Mouse (Mus musculus): ENCODE measurements around the gene Fam186a. TPM values are rescaled to one million over a fixed set of nuclear protein-coding genes. Genes with fewer than 3 reads are reported as not detected.
A peak's percentile ranks its signal among the peaks of the same experiment; 100 is the strongest.

Fam186a gene
- polyA plus RNA-seq, 2 experiments = 0.05 TPM; not detected in 1

DNA sequence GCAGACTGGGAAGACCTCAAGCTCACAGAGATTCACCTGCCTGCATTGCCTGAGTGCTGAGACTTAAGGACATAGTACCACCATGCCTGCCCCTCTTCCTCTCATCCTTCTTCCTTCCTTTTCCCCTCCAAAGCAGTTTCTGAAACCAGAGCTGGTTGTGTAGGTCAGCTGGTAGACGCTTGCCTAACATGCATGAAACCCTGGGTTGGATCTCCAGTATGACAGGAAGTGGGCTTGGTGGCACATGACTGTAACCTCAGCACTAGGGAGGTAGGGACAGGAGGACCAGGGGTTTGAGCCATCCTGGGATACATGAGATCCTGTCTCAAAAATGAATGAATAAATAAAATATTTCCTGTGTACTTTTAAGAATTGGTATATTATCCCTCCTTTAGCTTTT lies 59.3 kb downstream of the Fam186a start:
- ATAC-seq (ENCODE audit: low FRiP score, low read depth) = no peak
- WGBS = 57% methylated on average over 1 of the region's 1 CpGs
- Histone ChIP-seq H3K27me3 (ENCODE audit: control insufficient read depth, insufficient read depth, low read length) (no peaks in the 10 kb centered on the region), H3K4me3 (replicated peaks; ENCODE audit: low read length) (no peak overlapping the region), H3K9ac (ENCODE audit: low read depth, low read length, severe bottlenecking) (no peak overlapping the region), H3K27ac (replicated peaks; ENCODE audit: low read depth, low read length) (no peak overlapping the region), H3K36me3 (ENCODE audit: control insufficient read depth, insufficient read depth, low read length) (no peaks in the 10 kb centered on the region), H3K9me3 (ENCODE audit: control insufficient read depth, low read length) (no peaks in the 10 kb centered on the region), H3K4me2 (replicated peaks; ENCODE audit: low read depth, low read length, severe bottlenecking) (no peak overlapping the region), H3K4me1 (ENCODE audit: control insufficient read depth, insufficient read depth, low read length) (no peaks in the 10 kb centered on the region)
- no peak for TF ChIP-seq POLR2A (IDR thresholded peaks at IDR 0.05; ENCODE audit: borderline replicate concordance, extremely low read depth, insufficient read depth, insufficient read length)
- DNase-seq (ENCODE audit: low spot score) = no peak

DNA sequence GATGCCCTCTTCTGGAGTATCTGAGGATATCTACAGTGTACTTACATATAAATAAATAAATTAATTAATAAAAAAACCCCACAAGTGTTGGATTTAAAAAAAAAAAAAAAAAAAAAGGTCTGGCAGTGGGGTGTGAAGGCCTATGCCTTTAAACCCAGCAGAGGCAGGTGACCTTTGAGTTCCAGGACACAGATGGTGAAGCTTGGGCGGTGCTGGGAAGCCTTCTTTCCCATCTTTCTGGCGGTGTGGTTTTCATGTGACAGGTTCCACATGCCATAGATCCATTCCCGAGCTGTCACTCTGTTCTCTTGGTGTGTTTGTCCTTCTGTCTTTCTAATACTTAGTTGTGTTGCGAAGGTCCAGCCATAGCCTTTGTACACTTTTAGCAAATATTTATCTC lies 59.8 kb downstream of the Fam186a start:
- WGBS = 83% methylated on average over 4 of the region's 4 CpGs
- TF ChIP-seq POLR2A (IDR thresholded peaks at IDR 0.05; ENCODE audit: borderline replicate concordance, extremely low read depth, insufficient read depth, insufficient read length) = no peak

GRCm38 (mm10) chr15:99904841-99905240 lies 62.0 kb downstream of the Fam186a start:
- H3K4me3 ChIP-seq (replicated peaks; ENCODE audit: low read length) = no peak overlapping the region
- H3K4me1 ChIP-seq (ENCODE audit: control insufficient read depth, insufficient read depth, low read length) = no peaks in the 10 kb centered on the region
- H3K27me3 ChIP-seq (ENCODE audit: control insufficient read depth, insufficient read depth, low read length) = no peaks in the 10 kb centered on the region
- no peak overlapping the region for H3K4me2 ChIP-seq (replicated peaks; ENCODE audit: low read depth, low read length, severe bottlenecking)
- DNase-seq (ENCODE audit: low spot score) (no peak), ATAC-seq (ENCODE audit: low FRiP score, low read depth) (no peak)
- WGBS = 70% methylated on average over 9 of the region's 9 CpGs
- H3K27ac ChIP-seq (replicated peaks; ENCODE audit: low read depth, low read length) = no peak overlapping the region
- no peak for TF ChIP-seq POLR2A (IDR thresholded peaks at IDR 0.05; ENCODE audit: borderline replicate concordance, extremely low read depth, insufficient read depth, insufficient read length)
- no peaks in the 10 kb centered on the region for H3K9me3 ChIP-seq (ENCODE audit: control insufficient read depth, low read length)
- no peak overlapping the region for H3K9ac ChIP-seq (ENCODE audit: low read depth, low read length, severe bottlenecking)
- no peaks in the 10 kb centered on the region for H3K36me3 ChIP-seq (ENCODE audit: control insufficient read depth, insufficient read depth, low read length)

More for the DNA sequence above, 59.8 kb downstream of the Fam186a start:
- Histone ChIP-seq H3K4me2 (replicated peaks; ENCODE audit: low read depth, low read length, severe bottlenecking) (no peak overlapping the region), H3K36me3 (ENCODE audit: control insufficient read depth, insufficient read depth, low read length) (no peaks in the 10 kb centered on the region), H3K9ac (ENCODE audit: low read depth, low read length, severe bottlenecking) (no peak overlapping the region), H3K4me3 (replicated peaks; ENCODE audit: low read length) (no peak overlapping the region), H3K27me3 (ENCODE audit: control insufficient read depth, insufficient read depth, low read length) (no peaks in the 10 kb centered on the region), H3K27ac (replicated peaks; ENCODE audit: low read depth, low read length) (no peak overlapping the region), H3K4me1 (ENCODE audit: control insufficient read depth, insufficient read depth, low read length) (no peaks in the 10 kb centered on the region), H3K9me3 (ENCODE audit: control insufficient read depth, low read length) (no peaks in the 10 kb centered on the region)
- no peak for ATAC-seq (ENCODE audit: low FRiP score, low read depth)
- no peak for DNase-seq (ENCODE audit: low spot score)

DNA sequence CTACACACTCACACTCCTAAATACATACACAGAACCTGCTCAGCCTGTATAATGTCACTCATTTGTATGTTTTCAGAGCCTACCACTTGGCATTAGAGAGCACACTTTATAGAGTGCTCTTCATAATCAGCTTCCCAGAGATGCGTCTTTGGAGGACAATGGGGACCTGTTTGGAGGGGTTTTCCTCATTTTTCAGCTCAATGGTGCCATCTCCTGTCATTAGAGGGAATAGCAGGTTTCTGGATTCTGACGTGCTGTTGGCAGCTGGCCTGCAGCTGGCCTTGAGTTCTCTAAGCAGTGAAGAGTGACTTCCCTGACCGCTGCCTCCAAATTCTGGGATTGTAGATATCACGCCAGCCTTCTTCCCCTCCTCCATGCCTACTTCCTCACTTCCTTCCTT lies 62.5 kb downstream of the Fam186a start:
- peak; percentile 36; the same call in 1 of the 2 replicates for ATAC-seq (ENCODE audit: low FRiP score, low read depth)
- no peak overlapping the region for H3K27ac ChIP-seq (replicated peaks; ENCODE audit: low read depth, low read length)
- no peak overlapping the region for H3K9ac ChIP-seq (ENCODE audit: low read depth, low read length, severe bottlenecking)
- H3K9me3 ChIP-seq (ENCODE audit: control insufficient read depth, low read length) = no peaks in the 10 kb centered on the region; the same call in 1 of the 2 replicates
- H3K4me3 ChIP-seq (replicated peaks; ENCODE audit: low read length) = no peak overlapping the region
- no peaks in the 10 kb centered on the region for H3K27me3 ChIP-seq (ENCODE audit: control insufficient read depth, insufficient read depth, low read length)
- H3K4me1 ChIP-seq (ENCODE audit: control insufficient read depth, insufficient read depth, low read length) = no peaks in the 10 kb centered on the region
- peak; percentile 76 for DNase-seq (ENCODE audit: low spot score)
- TF ChIP-seq POLR2A (IDR thresholded peaks at IDR 0.05; ENCODE audit: borderline replicate concordance, extremely low read depth, insufficient read depth, insufficient read length) = no peak
- WGBS = 3% methylated on average over 4 of the region's 4 CpGs
- no peaks in the 10 kb centered on the region for H3K36me3 ChIP-seq (ENCODE audit: control insufficient read depth, insufficient read depth, low read length)
- no peak overlapping the region for H3K4me2 ChIP-seq (replicated peaks; ENCODE audit: low read depth, low read length, severe bottlenecking)

DNA sequence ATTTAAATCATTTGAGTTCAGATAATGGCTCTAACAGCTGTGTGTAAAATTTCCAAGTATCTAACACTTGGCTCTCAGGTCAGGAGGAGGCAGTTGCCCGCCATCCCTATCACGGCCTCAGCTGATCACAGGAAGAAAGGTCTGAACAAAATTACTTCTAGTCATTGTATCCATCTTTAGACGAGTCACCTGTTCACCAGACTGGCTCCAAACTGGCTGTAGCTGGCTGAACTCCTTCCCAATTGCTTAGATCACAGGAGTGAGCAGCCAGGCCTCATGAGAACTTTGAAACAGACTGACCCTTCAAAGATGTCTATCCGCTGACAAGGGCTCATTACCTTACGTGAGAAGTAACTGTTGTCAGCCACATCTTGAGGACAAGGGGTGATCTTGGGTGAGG lies 63.6 kb downstream of the Fam186a start:
- H3K27me3 ChIP-seq (ENCODE audit: control insufficient read depth, insufficient read depth, low read length) = no peaks in the 10 kb centered on the region
- H3K4me1 ChIP-seq (ENCODE audit: control insufficient read depth, insufficient read depth, low read length) = no peaks in the 10 kb centered on the region
- H3K9me3 ChIP-seq (ENCODE audit: control insufficient read depth, low read length) = no peaks in the 10 kb centered on the region; the same call in 1 of the 2 replicates
- no peaks in the 10 kb centered on the region for H3K36me3 ChIP-seq (ENCODE audit: control insufficient read depth, insufficient read depth, low read length)
- H3K4me3 ChIP-seq (replicated peaks; ENCODE audit: low read length) = no peak overlapping the region
- H3K9ac ChIP-seq (ENCODE audit: low read depth, low read length, severe bottlenecking) = no peak overlapping the region
- TF ChIP-seq POLR2A (IDR thresholded peaks at IDR 0.05; ENCODE audit: borderline replicate concordance, extremely low read depth, insufficient read depth, insufficient read length) = no peak
- no peak for DNase-seq (ENCODE audit: low spot score)
- H3K4me2 ChIP-seq (replicated peaks; ENCODE audit: low read depth, low read length, severe bottlenecking) = no peak overlapping the region
- WGBS = 73% methylated on average over 5 of the region's 5 CpGs
- H3K27ac ChIP-seq (replicated peaks; ENCODE audit: low read depth, low read length) = no peak overlapping the region
- no peak for ATAC-seq (ENCODE audit: low FRiP score, low read depth)

GRCm38 (mm10) chr15:99902786-99903185 lies 64.1 kb downstream of the Fam186a start:
- Histone ChIP-seq H3K4me3 (replicated peaks; ENCODE audit: low read length) (no peak overlapping the region), H3K27ac (replicated peaks; ENCODE audit: low read depth, low read length) (no peak overlapping the region), H3K27me3 (ENCODE audit: control insufficient read depth, insufficient read depth, low read length) (no peaks in the 10 kb centered on the region), H3K4me1 (ENCODE audit: control insufficient read depth, insufficient read depth, low read length) (no peaks in the 10 kb centered on the region), H3K9ac (ENCODE audit: low read depth, low read length, severe bottlenecking) (no peak overlapping the region), H3K9me3 (ENCODE audit: control insufficient read depth, low read length) (no peaks in the 10 kb centered on the region; the same call in 1 of the 2 replicates), H3K4me2 (replicated peaks; ENCODE audit: low read depth, low read length, severe bottlenecking) (no peak overlapping the region), H3K36me3 (ENCODE audit: control insufficient read depth, insufficient read depth, low read length) (no peaks in the 10 kb centered on the region)
- no peak for TF ChIP-seq POLR2A (IDR thresholded peaks at IDR 0.05; ENCODE audit: borderline replicate concordance, extremely low read depth, insufficient read depth, insufficient read length)
- no peak for DNase-seq (ENCODE audit: low spot score)
- ATAC-seq (ENCODE audit: low FRiP score, low read depth) = no peak
- WGBS = 68% methylated on average over 5 of the region's 5 CpGs

Measured in limb, embryonic 14.5 days (tissue).